Mouse (Mus musculus): ENCODE measurements at regions not wholly inside any gene's neighbourhood (a gene's known extent, or its start where the extent isn't known, plus 50 kb on each side); places are given as distances from the start of the nearest gene placed in this dataset.

DNA sequence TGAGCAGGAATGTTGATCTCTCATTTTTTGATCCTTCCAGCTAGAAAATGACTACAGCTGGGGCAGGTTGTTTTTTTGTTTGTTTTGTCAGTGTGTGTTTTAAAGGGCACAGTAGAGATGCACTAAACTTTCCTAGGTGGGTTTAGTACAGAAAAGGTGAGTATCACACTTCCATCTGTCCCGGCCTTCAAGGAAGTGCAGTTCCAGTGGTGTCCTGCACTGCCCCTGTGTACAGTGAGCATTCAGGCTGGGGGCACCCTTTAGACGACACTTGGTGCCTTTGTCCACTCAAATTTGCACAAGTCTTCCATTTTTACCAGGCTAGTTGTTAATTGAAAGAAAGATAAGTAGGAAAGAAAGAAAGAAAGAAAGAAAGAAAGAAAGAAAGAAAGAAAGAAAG, 218.8 kb upstream of the Trib2 start:
- 49% methylated on average over 2 of the region's 2 CpGs for WGBS

DNA sequence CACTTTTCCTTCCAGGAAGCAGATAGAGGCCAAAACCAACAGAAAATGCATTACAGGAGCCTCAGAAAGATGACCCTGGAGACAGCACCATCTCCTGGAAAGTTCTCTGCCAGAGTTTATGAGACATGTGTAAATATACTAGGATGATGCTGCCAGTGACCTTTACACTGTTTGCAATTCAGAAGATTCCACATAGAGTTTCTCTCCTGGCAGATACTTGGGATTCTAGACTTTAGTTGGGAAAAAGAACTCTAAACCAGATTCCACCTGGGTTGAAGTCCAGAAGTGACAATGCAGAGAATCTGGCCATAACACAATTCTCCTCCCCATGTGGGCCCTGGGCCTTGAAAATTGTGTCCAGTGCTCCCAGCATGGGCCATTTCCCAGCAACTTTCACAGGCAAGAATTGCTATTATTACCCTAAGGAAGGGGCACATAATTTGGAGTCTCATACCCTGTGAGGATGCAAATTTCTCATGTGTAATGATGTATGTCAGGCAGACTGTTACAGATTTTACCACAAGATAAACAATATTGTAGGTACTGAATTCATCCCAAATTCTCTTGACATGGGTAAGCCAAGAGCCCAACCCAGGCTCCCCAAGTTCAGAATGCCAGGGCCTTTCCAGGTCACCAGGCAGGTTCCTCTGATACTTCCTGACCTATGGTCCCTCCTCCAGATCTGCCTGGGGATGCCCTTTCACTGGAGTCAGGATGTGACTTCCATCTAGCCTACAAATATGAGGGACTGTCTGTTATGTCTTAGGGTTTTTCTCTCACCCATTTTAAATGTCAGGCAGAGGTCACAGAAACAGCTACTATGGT, 218.2 kb upstream of the Trib2 start:
- Histone ChIP-seq H3K4me1 (ENCODE audit: control insufficient read depth, insufficient read depth, insufficient read length, low read length) (no peaks in the 10 kb centered on the region), H3K4me3 (ENCODE audit: low read depth, low read length) (no peak overlapping the region), H3K36me3 (ENCODE audit: control insufficient read depth, insufficient read depth, low read length) (no peaks in the 10 kb centered on the region), H3K27me3 (ENCODE audit: control insufficient read depth, insufficient read depth, low read length) (no peaks in the 10 kb centered on the region), H3K27ac (ENCODE audit: insufficient read depth, low read depth, low read length) (no peak overlapping the region)
- no peak for TF ChIP-seq POLR2A (IDR thresholded peaks at IDR 0.05; ENCODE audit: low read depth, low read length)
- no peak for TF ChIP-seq CTCF (IDR thresholded peaks at IDR 0.05; ENCODE audit: extremely low read depth, insufficient read length, insufficient replicate concordance, low read depth, low read length)

More for the DNA sequence above, 218.8 kb upstream of the Trib2 start:
- H3K36me3 ChIP-seq (ENCODE audit: control insufficient read depth, insufficient read depth, low read length): no peaks in the 10 kb centered on the region
- H3K4me1 ChIP-seq (ENCODE audit: control insufficient read depth, insufficient read depth, insufficient read length, low read length): no peaks in the 10 kb centered on the region
- no peak overlapping the region for H3K4me3 ChIP-seq (ENCODE audit: low read depth, low read length)
- H3K27ac ChIP-seq (ENCODE audit: insufficient read depth, low read depth, low read length): no peak overlapping the region
- H3K27me3 ChIP-seq (ENCODE audit: control insufficient read depth, insufficient read depth, low read length): no peaks in the 10 kb centered on the region
- no peak for TF ChIP-seq CTCF (IDR thresholded peaks at IDR 0.05; ENCODE audit: extremely low read depth, insufficient read length, insufficient replicate concordance, low read depth, low read length)
- TF ChIP-seq POLR2A (IDR thresholded peaks at IDR 0.05; ENCODE audit: low read depth, low read length): no peak

DNA sequence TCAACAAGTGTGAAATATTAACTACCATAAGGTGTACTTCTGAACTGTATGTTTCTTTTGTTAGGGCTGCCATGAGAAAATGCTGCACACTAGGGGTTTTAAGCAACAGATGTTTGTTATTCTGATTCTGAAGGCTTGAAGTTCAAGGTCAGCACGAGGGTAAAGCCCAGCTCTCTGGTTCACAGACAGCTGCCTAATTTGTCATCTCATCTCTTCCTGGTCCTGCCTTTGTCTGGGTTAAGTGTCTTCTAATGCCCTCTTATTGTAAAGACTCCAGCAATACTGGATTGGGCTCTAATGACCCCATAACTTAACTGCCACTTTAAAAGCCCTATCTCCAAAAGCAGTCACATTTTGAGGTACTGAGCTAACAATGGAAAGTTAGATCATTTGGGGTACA, 209.9 kb upstream of the Trib2 start:
- H3K4me1 ChIP-seq (ENCODE audit: control insufficient read depth, insufficient read depth, insufficient read length, low read length): no peaks in the 10 kb centered on the region
- H3K4me3 ChIP-seq (ENCODE audit: low read depth, low read length): no peak overlapping the region
- no peak for TF ChIP-seq POLR2A (IDR thresholded peaks at IDR 0.05; ENCODE audit: low read depth, low read length)
- no peak for TF ChIP-seq CTCF (IDR thresholded peaks at IDR 0.05; ENCODE audit: extremely low read depth, insufficient read length, insufficient replicate concordance, low read depth, low read length)
- 15% methylated on average over 1 of the region's 1 CpGs for WGBS
- no peaks in the 10 kb centered on the region for H3K36me3 ChIP-seq (ENCODE audit: control insufficient read depth, insufficient read depth, low read length)
- no peak overlapping the region for H3K27ac ChIP-seq (ENCODE audit: insufficient read depth, low read depth, low read length)
- no peaks in the 10 kb centered on the region for H3K27me3 ChIP-seq (ENCODE audit: control insufficient read depth, insufficient read depth, low read length)

DNA sequence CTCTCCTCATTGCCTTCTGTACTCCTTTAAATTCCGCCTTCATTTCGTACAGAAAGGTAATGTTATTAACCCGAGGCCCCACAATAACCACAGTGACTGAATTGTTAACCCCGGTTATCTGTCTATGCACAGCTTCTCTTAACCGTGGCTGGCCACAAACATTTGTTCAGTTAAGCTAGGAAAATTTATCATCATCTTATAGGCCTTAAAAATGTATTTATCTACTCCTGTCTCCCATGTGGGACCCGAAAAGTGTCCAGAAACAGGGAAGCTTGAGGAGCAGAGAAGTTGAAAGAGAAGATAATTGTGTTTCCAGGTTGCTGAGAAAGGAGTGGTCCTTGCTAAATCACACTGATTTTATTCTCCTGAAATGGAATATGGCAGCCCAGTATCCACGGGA, 206.6 kb upstream of the Trib2 start:
- 68% methylated on average over 7 of the region's 7 CpGs for WGBS
- no peaks in the 10 kb centered on the region for H3K36me3 ChIP-seq (ENCODE audit: control insufficient read depth, insufficient read depth, low read length)
- TF ChIP-seq CTCF (IDR thresholded peaks at IDR 0.05; ENCODE audit: extremely low read depth, insufficient read length, insufficient replicate concordance, low read depth, low read length) (no peak), POLR2A (IDR thresholded peaks at IDR 0.05; ENCODE audit: low read depth, low read length) (no peak)
- no peaks in the 10 kb centered on the region for H3K27me3 ChIP-seq (ENCODE audit: control insufficient read depth, insufficient read depth, low read length)
- no peak overlapping the region for H3K4me3 ChIP-seq (ENCODE audit: low read depth, low read length)
- H3K27ac ChIP-seq (ENCODE audit: insufficient read depth, low read depth, low read length): no peak overlapping the region
- H3K4me1 ChIP-seq (ENCODE audit: control insufficient read depth, insufficient read depth, insufficient read length, low read length): no peaks in the 10 kb centered on the region

DNA sequence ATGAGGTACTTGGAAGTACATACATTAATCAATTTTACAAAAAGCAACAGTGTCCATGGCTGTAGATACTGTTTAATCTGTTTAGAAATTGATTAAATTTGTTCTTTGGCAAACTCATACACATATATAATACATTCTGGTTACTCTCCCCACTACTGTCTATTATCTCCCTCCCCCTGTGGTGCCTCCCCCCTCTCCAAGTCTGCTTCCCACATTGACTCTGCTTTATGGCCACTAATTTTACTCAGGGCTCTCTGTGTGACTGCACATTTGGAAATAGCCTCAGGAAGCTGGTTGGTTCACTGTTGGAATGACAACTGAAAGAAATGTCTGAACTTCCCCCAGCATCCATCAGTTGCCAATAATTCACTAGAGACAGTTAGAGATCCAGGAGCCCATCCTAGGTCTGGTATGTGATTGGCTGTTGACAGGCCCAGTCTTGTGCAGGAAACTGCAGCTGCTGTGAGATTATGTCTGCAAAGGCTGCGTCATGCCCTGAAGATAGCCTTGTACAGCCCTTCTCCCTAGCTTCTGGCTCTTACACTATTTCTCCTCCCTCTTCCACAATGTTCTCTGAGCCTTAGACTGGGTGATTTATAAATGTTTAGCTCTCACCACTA, 204.6 kb upstream of the Trib2 start:
- 46% methylated on average over 1 of the region's 1 CpGs for WGBS

DNA sequence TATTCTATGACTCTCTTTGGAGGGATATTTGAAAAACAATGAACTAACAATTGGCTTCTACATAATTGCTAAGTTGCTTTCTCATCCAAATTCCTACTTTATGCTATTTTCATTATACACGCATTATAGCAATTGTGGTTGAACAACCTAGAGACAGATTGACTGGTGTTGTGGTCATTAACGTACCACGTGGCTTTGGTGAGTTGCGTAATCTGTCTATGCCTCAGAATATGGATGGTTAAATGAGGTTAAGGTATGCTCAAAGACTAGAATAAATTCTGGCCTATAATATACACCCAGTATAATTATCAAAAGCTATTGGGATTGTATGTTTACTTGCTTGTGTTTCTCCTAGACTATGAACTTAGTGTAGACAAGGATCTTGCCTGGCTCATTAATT, 201.5 kb upstream of the Trib2 start:
- no peak overlapping the region for H3K27ac ChIP-seq (ENCODE audit: insufficient read depth, low read depth, low read length)
- H3K36me3 ChIP-seq (ENCODE audit: control insufficient read depth, insufficient read depth, low read length): no peaks in the 10 kb centered on the region
- H3K4me1 ChIP-seq (ENCODE audit: control insufficient read depth, insufficient read depth, insufficient read length, low read length): no peaks in the 10 kb centered on the region
- no peaks in the 10 kb centered on the region for H3K27me3 ChIP-seq (ENCODE audit: control insufficient read depth, insufficient read depth, low read length)
- no peak overlapping the region for H3K4me3 ChIP-seq (ENCODE audit: low read depth, low read length)
- no peak for TF ChIP-seq POLR2A (IDR thresholded peaks at IDR 0.05; ENCODE audit: low read depth, low read length)
- no peak for TF ChIP-seq CTCF (IDR thresholded peaks at IDR 0.05; ENCODE audit: extremely low read depth, insufficient read length, insufficient replicate concordance, low read depth, low read length)
- 85% methylated on average over 4 of the region's 4 CpGs for WGBS

More for the DNA sequence above, 204.6 kb upstream of the Trib2 start:
- Histone ChIP-seq H3K27ac (ENCODE audit: insufficient read depth, low read depth, low read length) (no peak overlapping the region), H3K4me3 (ENCODE audit: low read depth, low read length) (no peak overlapping the region), H3K36me3 (ENCODE audit: control insufficient read depth, insufficient read depth, low read length) (no peaks in the 10 kb centered on the region), H3K27me3 (ENCODE audit: control insufficient read depth, insufficient read depth, low read length) (no peaks in the 10 kb centered on the region), H3K4me1 (ENCODE audit: control insufficient read depth, insufficient read depth, insufficient read length, low read length) (no peaks in the 10 kb centered on the region)
- no peak for TF ChIP-seq POLR2A (IDR thresholded peaks at IDR 0.05; ENCODE audit: low read depth, low read length)
- no peak for TF ChIP-seq CTCF (IDR thresholded peaks at IDR 0.05; ENCODE audit: extremely low read depth, insufficient read length, insufficient replicate concordance, low read depth, low read length)

DNA sequence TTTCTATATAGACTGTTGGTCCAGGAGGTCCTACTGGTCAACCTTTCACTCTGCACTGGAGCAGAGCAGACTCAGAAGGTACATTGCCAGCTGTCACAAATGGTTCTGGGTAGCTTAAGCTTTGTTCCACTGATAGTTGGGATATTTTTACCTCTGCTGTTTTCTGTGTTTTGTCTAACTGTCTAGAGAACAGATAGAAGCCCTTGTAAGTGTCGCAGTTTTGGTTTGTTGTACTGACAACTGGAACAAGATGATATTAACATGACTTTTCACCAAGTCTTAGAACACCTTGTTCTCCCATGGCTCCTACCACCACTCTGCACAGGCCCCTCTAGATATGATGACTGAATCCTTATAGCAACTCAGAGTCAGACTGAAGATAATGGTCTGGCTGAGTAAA, 199.9 kb upstream of the Trib2 start:
- no peaks in the 10 kb centered on the region for H3K4me1 ChIP-seq (ENCODE audit: control insufficient read depth, insufficient read depth, insufficient read length, low read length)
- no peaks in the 10 kb centered on the region for H3K36me3 ChIP-seq (ENCODE audit: control insufficient read depth, insufficient read depth, low read length)
- WGBS: 89% methylated on average over 1 of the region's 1 CpGs
- H3K27ac ChIP-seq (ENCODE audit: insufficient read depth, low read depth, low read length): no peak overlapping the region
- no peak for TF ChIP-seq CTCF (IDR thresholded peaks at IDR 0.05; ENCODE audit: extremely low read depth, insufficient read length, insufficient replicate concordance, low read depth, low read length)
- no peak overlapping the region for H3K4me3 ChIP-seq (ENCODE audit: low read depth, low read length)
- no peaks in the 10 kb centered on the region for H3K27me3 ChIP-seq (ENCODE audit: control insufficient read depth, insufficient read depth, low read length)

All from small intestine, adult 2 months (tissue).